Mouse (Mus musculus): ENCODE results near the gene Nrros.

- TF ChIP-seq CTCF (IDR thresholded peaks at IDR 0.05; ENCODE audit: borderline replicate concordance, extremely low read depth, insufficient read depth, insufficient read length) (no peak), POLR2A (IDR thresholded peaks at IDR 0.05; ENCODE audit: borderline replicate concordance, extremely low read depth, insufficient read depth, insufficient read length, poor library complexity, severe bottlenecking) (no peak)
Measured at GRCm38 (mm10) chr16:32167819-32168545, 2.6 kb upstream of the Nrros start.
